Mouse (Mus musculus) olfactory bulb, adult 2 months (tissue): ENCODE measurements around the gene Nrxn3.

ENCODE experiments used
- CTCF ChIP-seq: fragments of 200-500 bp; IDR thresholded peaks from 2 replicates; pipeline ENCODE4 v1.5.1; 2012; ENCODE audit warnings: low read depth, mild to moderate bottlenecking, low read length, moderate library complexity; ENCODE audit not compliant: insufficient read depth
- POLR2A ChIP-seq: fragments of 200-500 bp; IDR thresholded peaks from 2 replicates; pipeline ENCODE4 v1.6.1; 2012; ENCODE audit warnings: mild to moderate bottlenecking, low read depth, low read length, moderate library complexity; ENCODE audit not compliant: insufficient read depth

- TF ChIP-seq CTCF = no peak
- TF ChIP-seq POLR2A = no peak
These were observed 230.4 kb downstream of the Nrxn3 start for GRCm38 (mm10) chr12:88952937-88953600.
